ENCODE assay signal across 8 mouse cellular contexts in the genomic region with DNA sequence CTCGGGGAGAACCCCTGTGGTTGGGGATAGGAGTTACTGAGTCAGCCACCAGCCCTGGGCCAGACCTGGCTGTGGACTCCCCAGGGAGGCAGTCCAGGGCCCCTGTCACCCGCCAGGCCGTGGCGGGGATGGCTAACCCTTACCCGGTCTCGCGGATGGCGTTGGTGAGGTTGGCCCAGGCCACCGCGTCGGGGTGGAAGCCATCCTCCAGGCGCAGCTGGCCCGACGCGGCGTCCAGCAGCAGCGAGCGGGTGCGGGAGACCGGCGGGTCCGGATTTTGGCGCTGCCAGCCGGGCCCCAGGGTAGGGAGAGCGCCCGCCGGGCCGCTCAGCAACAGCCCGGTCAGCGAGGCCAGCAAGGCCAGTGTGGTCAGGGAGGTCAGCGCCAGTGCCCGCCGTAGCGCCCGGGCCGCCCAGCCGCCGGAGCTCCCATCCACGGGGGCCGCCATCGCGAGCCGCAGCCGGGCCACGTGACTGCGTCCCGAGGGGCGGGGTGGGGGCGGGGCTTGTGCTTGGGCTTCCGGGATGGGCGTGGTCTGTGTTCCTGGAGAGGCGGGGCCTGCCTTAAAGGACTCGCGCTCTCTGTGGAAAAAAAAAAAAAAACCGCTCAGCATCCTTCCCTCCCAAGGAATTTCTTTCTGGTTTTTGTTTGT. TPM values are rescaled to one million over a fixed set of nuclear protein-coding genes. Genes with fewer than 3 reads are reported as not detected.
DNase-seq lines count a peak whose midpoint lies in the region; ATAC-seq lines count a peak whose summit lies in the region.

Gene Plbd2 (minus strand): TSS at position 482 of the 652 bp plus-strand sequence.

- H3K27ac ChIP-seq in brown adipose tissue, adult 24 weeks (replicated peaks; ENCODE audit: low read depth, low read length): no peak within 1 kb of the TSS
- H3K27ac ChIP-seq in heart, embryonic 15.5 days: no peak within 1 kb of the TSS
- H3K27ac ChIP-seq in liver, embryonic 15.5 days (replicated peaks): no peak within 1 kb of the TSS
- no peak within 1 kb of the TSS for H3K27ac ChIP-seq in neural tube, embryonic 11.5 days (ENCODE audit: low read depth, low read length)
- no peak within 1 kb of the TSS for H3K27ac ChIP-seq in stomach, embryonic 16.5 days (ENCODE audit: low read length)

- WGBS in heart, embryonic 15.5 days: under 1% methylated on average over 54 of the region's 55 CpGs
- WGBS in liver, embryonic 15.5 days (ENCODE audit: insufficient replicate concordance): 0% methylated on average over 55 of the region's 55 CpGs
- under 1% methylated on average over 48 of the region's 55 CpGs for WGBS in neural tube, embryonic 11.5 days
- under 1% methylated on average over 50 of the region's 55 CpGs for WGBS in stomach, embryonic 16.5 days

- H3K9me3 ChIP-seq in heart, embryonic 15.5 days (replicated peaks): no peaks in the 10 kb centered on the region
- no peaks in the 10 kb centered on the region for H3K9me3 ChIP-seq in liver, embryonic 15.5 days (replicated peaks)
- H3K9me3 ChIP-seq in neural tube, embryonic 11.5 days (ENCODE audit: control insufficient read depth, low read length): no peaks in the 10 kb centered on the region
- no peaks in the 10 kb centered on the region for H3K9me3 ChIP-seq in stomach, embryonic 16.5 days (replicated peaks; ENCODE audit: control insufficient read depth, low read length)

- peak within 1 kb of the TSS; percentile 81 for H3K9ac ChIP-seq in heart, embryonic 15.5 days
- H3K9ac ChIP-seq in liver, embryonic 15.5 days: peak within 1 kb of the TSS; percentile 74
- H3K9ac ChIP-seq in neural tube, embryonic 11.5 days (ENCODE audit: low read length): peak within 1 kb of the TSS; percentile 76
- peak within 1 kb of the TSS; percentile 96 for H3K9ac ChIP-seq in stomach, embryonic 16.5 days (ENCODE audit: low read length)

- ATAC-seq in erythroid progenitor cell, adult 5-6 weeks (replicated peaks; ENCODE audit: low FRiP score, poor library complexity, severe bottlenecking): peak; percentile 68
- peak; percentile 83 for ATAC-seq in heart, embryonic 15.5 days (replicated peaks; ENCODE audit: insufficient number of reproducible peaks, insufficient read depth, low FRiP score, low read depth)
- peak; percentile 56 for ATAC-seq in liver, embryonic 15.5 days (ENCODE audit: insufficient read depth)
- peak; percentile 62 for ATAC-seq in neural tube, embryonic 11.5 days (ENCODE audit: insufficient read depth, low FRiP score, low TSS enrichment)
- ATAC-seq in stomach, embryonic 16.5 days (ENCODE audit: insufficient read depth, low FRiP score): peak; percentile 89; the same call in 1 of the 2 replicates

- no peaks in the 10 kb centered on the region for H3K36me3 ChIP-seq in heart, embryonic 15.5 days
- no peaks in the 10 kb centered on the region for H3K36me3 ChIP-seq in liver, embryonic 15.5 days (replicated peaks)
- H3K36me3 ChIP-seq in neural tube, embryonic 11.5 days (ENCODE audit: control insufficient read depth, insufficient read depth, low read length): no peaks in the 10 kb centered on the region
- H3K36me3 ChIP-seq in stomach, embryonic 16.5 days (ENCODE audit: control insufficient read depth, insufficient read depth, low read length): no peaks in the 10 kb centered on the region

- peak; percentile 59 to 66 for DNase-seq in CD8-positive naive resting alpha-beta T cell, adult 2 months (ENCODE audit: low read depth in 2 of 2, low spot score in 2 of 2)
- peak; percentile 93 for DNase-seq in kidney, postnatal 14 days
- DNase-seq in neural tube, embryonic 11.5 days (ENCODE audit: low spot score): peak; percentile 95

- peak within 1 kb of the TSS; percentile 90 for H3K4me3 ChIP-seq in brown adipose tissue, adult 24 weeks (ENCODE audit: insufficient read depth, low read depth, low read length)
- H3K4me3 ChIP-seq in heart, embryonic 15.5 days: peak within 1 kb of the TSS; percentile 71
- H3K4me3 ChIP-seq in liver, embryonic 15.5 days (replicated peaks): peak within 1 kb of the TSS; percentile 75
- peak within 1 kb of the TSS; percentile 67 for H3K4me3 ChIP-seq in neural tube, embryonic 11.5 days (ENCODE audit: low read depth, low read length)
- peak within 1 kb of the TSS; percentile 93 for H3K4me3 ChIP-seq in stomach, embryonic 16.5 days (replicated peaks; ENCODE audit: low read length)

- H3K27me3 ChIP-seq in heart, embryonic 15.5 days: no peaks in the 10 kb centered on the region
- no peaks in the 10 kb centered on the region for H3K27me3 ChIP-seq in liver, embryonic 15.5 days
- H3K27me3 ChIP-seq in neural tube, embryonic 11.5 days (ENCODE audit: control insufficient read depth, insufficient read depth, low read length): no peaks in the 10 kb centered on the region
- H3K27me3 ChIP-seq in stomach, embryonic 16.5 days (ENCODE audit: control insufficient read depth, insufficient read depth, low read length): no peaks in the 10 kb centered on the region

- peak within 1 kb of the TSS; percentile 85 for H3K4me2 ChIP-seq in heart, embryonic 15.5 days
- peak within 1 kb of the TSS; percentile 97 for H3K4me2 ChIP-seq in liver, embryonic 15.5 days
- H3K4me2 ChIP-seq in neural tube, embryonic 11.5 days (ENCODE audit: low read depth): peak within 1 kb of the TSS; percentile 95
- peak within 1 kb of the TSS; percentile 90 for H3K4me2 ChIP-seq in stomach, embryonic 16.5 days (ENCODE audit: low read depth, low read length)

- H3K4me1 ChIP-seq in brown adipose tissue, adult 24 weeks (ENCODE audit: control insufficient read depth, insufficient read depth, insufficient read length, low read length): peaks cover 7% of the 10 kb centered on the region; the same call in 1 of the 2 replicates
- peaks cover 23% of the 10 kb centered on the region for H3K4me1 ChIP-seq in heart, embryonic 15.5 days (replicated peaks)
- H3K4me1 ChIP-seq in liver, embryonic 15.5 days (replicated peaks): peaks cover 25% of the 10 kb centered on the region
- H3K4me1 ChIP-seq in neural tube, embryonic 11.5 days (ENCODE audit: control insufficient read depth, insufficient read depth, low read length): peaks cover 9% of the 10 kb centered on the region
- peaks cover 17% of the 10 kb centered on the region for H3K4me1 ChIP-seq in stomach, embryonic 16.5 days (ENCODE audit: control insufficient read depth, insufficient read depth, low read length)

RNA-seq across cellular contexts. Expression of gene Plbd2, which starts in this region (rescaled TPM):
- 20.4 and 22.8 TPM in 2 replicates for polyA plus RNA-seq in brown adipose tissue, adult 24 weeks (2012; ENCODE audit: insufficient read depth, insufficient read length, missing spikeins)
- 1.1 and 2.1 TPM in 2 replicates for total RNA-seq in erythroid progenitor cell, adult 5-6 weeks (2015; ENCODE audit: low replicate concordance)
- total RNA-seq in erythroid progenitor cell, adult 5-6 weeks (2017; ENCODE audit: low replicate concordance): 2.0 and 3.9 TPM in 2 replicates
- polyA plus RNA-seq in heart, embryonic 15.5 days (2015; fragmentation: Nextera tagmentation; extraction: Ambion mirVana): 40.8 and 49.6 TPM in 2 replicates
- 18.0 and 18.9 TPM in 2 replicates for polyA plus RNA-seq in liver, embryonic 15.5 days (2015; fragmentation: Nextera tagmentation; extraction: Ambion mirVana)
- 33.3 and 33.6 TPM in 2 replicates for polyA plus RNA-seq in neural tube, embryonic 11.5 days (2014; fragmentation: Nextera tagmentation; extraction: Ambion mirVana)
- 37.1 and 40.3 TPM in 2 replicates for polyA plus RNA-seq in stomach, embryonic 16.5 days (2015; fragmentation: Nextera tagmentation; extraction: Ambion mirVana)
